Mouse (Mus musculus) erythroblast, embryonic 14.5 days (primary cell): ENCODE data around the gene Krcc1.

Experiments used
- GATA1 ChIP-seq: IDR thresholded peaks from 2 replicates; pipeline ENCODE4 v1.6.1; 2012; ENCODE audit warnings: low read length, inconsistent platforms, mixed read lengths
- TAL1 ChIP-seq: IDR thresholded peaks from 3 replicates; pipeline ENCODE4 v1.6.1; 2012; ENCODE audit warnings: low read length, inconsistent platforms, mixed read lengths

GRCm38 (mm10) chr6:71250951-71251350, 20.5 kb upstream of the Krcc1 start:
- TF ChIP-seq GATA1: no peak
- TF ChIP-seq TAL1: no peak
